Mouse (Mus musculus) liver, embryonic 14.5 days (tissue): ENCODE results near the gene Sec16a.

ENCODE experiments used
- CTCF ChIP-seq: IDR thresholded peaks from 2 replicates; pipeline ENCODE4 v1.5.1; 2016; ENCODE audit warnings: antibody characterized with exemption, low read depth, control low read depth
- EP300 ChIP-seq: IDR thresholded peaks from 2 replicates; pipeline ENCODE4 v1.6.1; 2016; ENCODE audit warnings: antibody characterized with exemption, low read depth

- no peak for TF ChIP-seq CTCF
- TF ChIP-seq EP300, result no peak
Observed at GRCm38 (mm10) chr2:26409362-26409761, 35.7 kb downstream of the Sec16a start.
